Mouse (Mus musculus) spleen, adult 2 months (tissue): ENCODE data around the gene Ttll11.

Experiments used
- CTCF ChIP-seq: fragments of 200-500 bp; IDR thresholded peaks from 2 replicates; pipeline ENCODE4 v1.5.1; 2011; ENCODE audit warnings: mild to moderate bottlenecking, inconsistent platforms; ENCODE audit not compliant: insufficient read depth, insufficient read length, insufficient replicate concordance; ENCODE audit errors: extremely low read depth
- POLR2A ChIP-seq: fragments of 200-500 bp; IDR thresholded peaks from 2 replicates; pipeline ENCODE4 v1.6.1; 2011; ENCODE audit warnings: low read depth, low read length, inconsistent platforms

DNA sequence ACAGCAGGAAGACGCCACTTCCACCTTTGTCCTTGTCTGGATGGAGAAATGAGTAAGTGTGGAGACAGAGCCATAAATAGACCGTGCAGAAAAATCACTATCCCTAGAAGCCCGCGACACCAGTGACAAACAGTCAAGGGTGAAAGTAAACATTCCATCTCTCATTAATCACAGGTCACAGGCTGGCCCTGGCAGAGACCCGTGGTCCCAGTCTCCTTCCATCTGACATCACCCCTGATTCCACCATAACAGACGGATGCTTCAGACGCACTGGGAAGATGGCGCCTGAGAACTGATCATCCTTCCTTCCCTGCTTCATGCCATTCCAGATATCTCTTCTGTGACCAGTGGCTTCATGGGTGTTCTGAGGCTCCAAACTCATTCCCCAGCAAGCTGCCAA, 215.4 kb downstream of the Ttll11 start:
- TF ChIP-seq POLR2A: no peak
- no peak for TF ChIP-seq CTCF
